24 mouse cellular contexts compared by ENCODE assay signal in genomic region chr14:117361965-117362309, GRCm38 (mm10).
A peak's percentile ranks its signal among the peaks of the same experiment; 100 is the strongest.
DNase-seq lines count a peak whose midpoint lies in the region; ATAC-seq and TF ChIP-seq lines count a peak whose summit lies in the region.
"Had no signal": no experiment of that assay in that cellular context is flagged by ENCODE, and none has a peak within 500 bp of the region (broad histone marks: within the 10 kb centered on the region; RNA-seq: fewer than 3 reads in every experiment).

No protein-coding gene starts in this region.

- H3K9me3 ChIP-seq in forebrain, embryonic 13.5 days (replicated peaks): no peaks in the 10 kb centered on the region
- no peaks in the 10 kb centered on the region for H3K9me3 ChIP-seq in forebrain, postnatal 0 days (ENCODE audit: low read length)
- H3K9me3 ChIP-seq in hindbrain, embryonic 11.5 days (ENCODE audit: control insufficient read depth, low read length): no peaks in the 10 kb centered on the region
- H3K9me3 ChIP-seq in hindbrain, embryonic 14.5 days (ENCODE audit: control insufficient read depth, low read length): no peaks in the 10 kb centered on the region
- H3K9me3 ChIP-seq in midbrain, embryonic 11.5 days (ENCODE audit: control insufficient read depth, low read length): no peaks in the 10 kb centered on the region
- H3K9me3 ChIP-seq in midbrain, embryonic 14.5 days (ENCODE audit: control insufficient read depth, low read length): no peaks in the 10 kb centered on the region
- H3K9me3 ChIP-seq in midbrain, embryonic 15.5 days: no peaks in the 10 kb centered on the region
- H3K9me3 ChIP-seq in midbrain, embryonic 10.5 days (replicated peaks): no peaks in the 10 kb centered on the region
- H3K9me3 ChIP-seq: embryonic facial prominence, embryonic 10.5 days; embryonic facial prominence, embryonic 12.5 days had no signal

- DNase-seq in forebrain, postnatal 0 days: no peak
- DNase-seq in hindbrain, embryonic 11.5 days (ENCODE audit: low spot score): no peak
- no peak for DNase-seq in hindbrain, embryonic 14.5 days (ENCODE audit: low spot score)
- DNase-seq in midbrain, embryonic 11.5 days (ENCODE audit: low spot score, missing footprints): peak; percentile 4
- no peak for DNase-seq in midbrain, embryonic 14.5 days
- no peak for DNase-seq in midbrain, embryonic 10.5 days (ENCODE audit: low spot score)
- DNase-seq: adrenal gland, adult 8-10 months; adrenal gland, postnatal 14 days; adrenal gland, postnatal 36 days; B cell, adult 2 months; cerebellum, adult 11-12 months; cerebellum, adult 2 months; cerebellum, adult 9-10 months; cerebellum, postnatal 10 days; cerebellum, postnatal 25 days had no signal

- WGBS in forebrain, embryonic 13.5 days: 85% methylated on average over 2 of the region's 2 CpGs
- 91% methylated on average over 2 of the region's 2 CpGs for WGBS in forebrain, postnatal 0 days
- WGBS in hindbrain, embryonic 11.5 days: 63% methylated on average over 2 of the region's 2 CpGs
- 77% methylated on average over 2 of the region's 2 CpGs for WGBS in hindbrain, embryonic 14.5 days
- WGBS in midbrain, embryonic 11.5 days: 73% methylated on average over 2 of the region's 2 CpGs
- 67% methylated on average over 2 of the region's 2 CpGs for whole genome bisulfite sequencing in midbrain, embryonic 14.5 days
- 70% methylated on average over 2 of the region's 2 CpGs for WGBS in midbrain, embryonic 15.5 days
- WGBS in midbrain, embryonic 10.5 days: 95% methylated on average over 2 of the region's 2 CpGs

- TF ChIP-seq CTCF in forebrain, postnatal 0 days (IDR thresholded peaks at IDR 0.05; ENCODE audit: low read depth): no peak

- H3K27me3 ChIP-seq in forebrain, embryonic 13.5 days: no peaks in the 10 kb centered on the region
- H3K27me3 ChIP-seq in forebrain, postnatal 0 days (ENCODE audit: insufficient read depth, low read length): no peaks in the 10 kb centered on the region
- H3K27me3 ChIP-seq in hindbrain, embryonic 11.5 days (ENCODE audit: control insufficient read depth, insufficient read depth, low read length): no peaks in the 10 kb centered on the region
- H3K27me3 ChIP-seq in hindbrain, embryonic 14.5 days (ENCODE audit: control insufficient read depth, insufficient read depth, low read length): no peaks in the 10 kb centered on the region
- H3K27me3 ChIP-seq in midbrain, embryonic 11.5 days (ENCODE audit: control insufficient read depth, insufficient read depth, low read length): no peaks in the 10 kb centered on the region
- H3K27me3 ChIP-seq in midbrain, embryonic 14.5 days (ENCODE audit: control insufficient read depth, insufficient read depth, low read length): no peaks in the 10 kb centered on the region
- H3K27me3 ChIP-seq in midbrain, embryonic 15.5 days (replicated peaks): no peaks in the 10 kb centered on the region
- no peaks in the 10 kb centered on the region for H3K27me3 ChIP-seq in midbrain, embryonic 10.5 days (ENCODE audit: low read depth, poor library complexity, severe bottlenecking)
- H3K27me3 ChIP-seq: CH12.LX; embryonic facial prominence, embryonic 12.5 days; Patski had no signal

- H3K36me3 ChIP-seq in forebrain, embryonic 13.5 days (ENCODE audit: poor library complexity, severe bottlenecking): no peaks in the 10 kb centered on the region
- no peaks in the 10 kb centered on the region for H3K36me3 ChIP-seq in forebrain, postnatal 0 days (ENCODE audit: insufficient read depth)
- no peaks in the 10 kb centered on the region for H3K36me3 ChIP-seq in hindbrain, embryonic 11.5 days (ENCODE audit: control insufficient read depth, insufficient read depth, low read length)
- H3K36me3 ChIP-seq in hindbrain, embryonic 14.5 days (replicated peaks; ENCODE audit: control insufficient read depth, insufficient read depth): no peaks in the 10 kb centered on the region
- H3K36me3 ChIP-seq in midbrain, embryonic 11.5 days (ENCODE audit: control insufficient read depth, insufficient read depth, low read length): no peaks in the 10 kb centered on the region
- H3K36me3 ChIP-seq in midbrain, embryonic 14.5 days (ENCODE audit: control insufficient read depth, insufficient read depth, low read length): no peaks in the 10 kb centered on the region
- H3K36me3 ChIP-seq in midbrain, embryonic 15.5 days (replicated peaks): no peaks in the 10 kb centered on the region
- no peaks in the 10 kb centered on the region for H3K36me3 ChIP-seq in midbrain, embryonic 10.5 days
- H3K36me3 ChIP-seq: embryonic facial prominence, embryonic 10.5 days; embryonic facial prominence, embryonic 12.5 days; G1E had no signal

- 0 out of 2 replicates have a peak, but pooled peaks have one; percentile 30 for ATAC-seq in forebrain, embryonic 13.5 days
- ATAC-seq in forebrain, postnatal 0 days: no peak
- ATAC-seq in hindbrain, embryonic 11.5 days (ENCODE audit: low FRiP score): peak; percentile 75
- ATAC-seq in hindbrain, embryonic 14.5 days (ENCODE audit: low FRiP score): no peak; the same call in 1 of the 2 replicates
- ATAC-seq in midbrain, embryonic 11.5 days (ENCODE audit: low FRiP score): 0 out of 2 replicates have a peak, but pooled peaks have one; percentile 38
- no peak for ATAC-seq in midbrain, embryonic 14.5 days (ENCODE audit: low FRiP score, low TSS enrichment)
- ATAC-seq in midbrain, embryonic 15.5 days (replicated peaks): peak; percentile 76; the same call in 1 of the 2 replicates
- ATAC-seq: activated CD4-positive, CD25-positive, alpha-beta regulatory T cell, adult 4 months; CD4-positive, CD25-positive, alpha-beta regulatory T cell, adult 4 months; Patski had no signal

- no peak overlapping the region for H3K4me2 ChIP-seq in forebrain, embryonic 13.5 days
- no peak overlapping the region for H3K4me2 ChIP-seq in forebrain, postnatal 0 days (ENCODE audit: low read depth)
- no peak overlapping the region for H3K4me2 ChIP-seq in hindbrain, embryonic 11.5 days (replicated peaks; ENCODE audit: low read depth, low read length)
- no peak overlapping the region for H3K4me2 ChIP-seq in hindbrain, embryonic 14.5 days (replicated peaks)
- no peak overlapping the region for H3K4me2 ChIP-seq in midbrain, embryonic 11.5 days
- no peak overlapping the region for H3K4me2 ChIP-seq in midbrain, embryonic 14.5 days (ENCODE audit: low read length)
- H3K4me2 ChIP-seq in midbrain, embryonic 15.5 days: no peak overlapping the region
- H3K4me2 ChIP-seq: embryonic facial prominence, embryonic 12.5 days had no signal

- peaks cover 9% of the 10 kb centered on the region; the same call in 1 of the 2 replicates for H3K4me1 ChIP-seq in forebrain, embryonic 13.5 days
- no peaks in the 10 kb centered on the region for H3K4me1 ChIP-seq in forebrain, postnatal 0 days (ENCODE audit: insufficient read depth)
- no peaks in the 10 kb centered on the region for H3K4me1 ChIP-seq in hindbrain, embryonic 11.5 days (replicated peaks; ENCODE audit: control insufficient read depth, insufficient read depth, low read length)
- H3K4me1 ChIP-seq in hindbrain, embryonic 14.5 days (replicated peaks; ENCODE audit: control insufficient read depth, insufficient read depth, low read length): peaks cover 4% of the 10 kb centered on the region; the same call in 1 of the 2 replicates
- H3K4me1 ChIP-seq in midbrain, embryonic 11.5 days (ENCODE audit: control insufficient read depth, insufficient read depth, low read length): peaks cover 4% of the 10 kb centered on the region; the same call in 1 of the 2 replicates
- H3K4me1 ChIP-seq in midbrain, embryonic 14.5 days (ENCODE audit: control insufficient read depth, insufficient read depth, low read length): no peaks in the 10 kb centered on the region
- H3K4me1 ChIP-seq in midbrain, embryonic 15.5 days: peaks cover 6% of the 10 kb centered on the region; the same call in 1 of the 2 replicates
- peaks cover 16% of the 10 kb centered on the region for H3K4me1 ChIP-seq in midbrain, embryonic 10.5 days
- H3K4me1 ChIP-seq: embryonic facial prominence, embryonic 12.5 days had no signal

- no peak overlapping the region for H3K4me3 ChIP-seq in forebrain, embryonic 13.5 days
- no peak overlapping the region for H3K4me3 ChIP-seq in forebrain, postnatal 0 days (ENCODE audit: low read depth, low read length)
- no peak overlapping the region for H3K4me3 ChIP-seq in hindbrain, embryonic 11.5 days (ENCODE audit: low read depth, low read length)
- H3K4me3 ChIP-seq in hindbrain, embryonic 14.5 days (replicated peaks; ENCODE audit: low read length): no peak overlapping the region
- H3K4me3 ChIP-seq in midbrain, embryonic 11.5 days (ENCODE audit: low read depth, low read length): no peak overlapping the region
- no peak overlapping the region for H3K4me3 ChIP-seq in midbrain, embryonic 14.5 days (replicated peaks; ENCODE audit: low read depth, low read length)
- H3K4me3 ChIP-seq in midbrain, embryonic 15.5 days: no peak overlapping the region
- H3K4me3 ChIP-seq in midbrain, embryonic 10.5 days: no peak overlapping the region
- H3K4me3 ChIP-seq: embryonic facial prominence, embryonic 10.5 days; embryonic facial prominence, embryonic 12.5 days had no signal

- H3K9ac ChIP-seq in forebrain, embryonic 13.5 days: no peak overlapping the region
- no peak overlapping the region for H3K9ac ChIP-seq in forebrain, postnatal 0 days
- no peak overlapping the region for H3K9ac ChIP-seq in hindbrain, embryonic 11.5 days (ENCODE audit: low read depth, low read length)
- no peak overlapping the region for H3K9ac ChIP-seq in hindbrain, embryonic 14.5 days
- H3K9ac ChIP-seq in midbrain, embryonic 11.5 days (ENCODE audit: low read length): no peak overlapping the region
- H3K9ac ChIP-seq in midbrain, embryonic 14.5 days (replicated peaks; ENCODE audit: low read length): no peak overlapping the region
- no peak overlapping the region for H3K9ac ChIP-seq in midbrain, embryonic 15.5 days
- H3K9ac ChIP-seq: embryonic facial prominence, embryonic 12.5 days had no signal

- H3K27ac ChIP-seq in forebrain, embryonic 13.5 days: no peak overlapping the region
- H3K27ac ChIP-seq in forebrain, postnatal 0 days (ENCODE audit: low read depth, low read length): no peak overlapping the region
- no peak overlapping the region for H3K27ac ChIP-seq in hindbrain, embryonic 11.5 days (ENCODE audit: low read depth, low read length)
- no peak overlapping the region for H3K27ac ChIP-seq in hindbrain, embryonic 14.5 days
- no peak overlapping the region for H3K27ac ChIP-seq in midbrain, embryonic 11.5 days (ENCODE audit: low read depth, low read length)
- H3K27ac ChIP-seq in midbrain, embryonic 14.5 days (replicated peaks; ENCODE audit: low read depth, low read length): no peak overlapping the region
- 0 out of 2 replicates have a peak overlapping the region, but pooled peaks have one; percentile 2 for H3K27ac ChIP-seq in midbrain, embryonic 15.5 days
- no peak overlapping the region for H3K27ac ChIP-seq in midbrain, embryonic 10.5 days (replicated peaks)
- H3K27ac ChIP-seq: embryonic facial prominence, embryonic 10.5 days; embryonic facial prominence, embryonic 12.5 days had no signal

Comparison
In these comparisons a context has a peak if more than half of its experiments do, and no peak if none do; other contexts are left out.
1. ATAC-seq: peak in forebrain, embryonic 13.5 days (single experiment), hindbrain, embryonic 11.5 days (single experiment), midbrain, embryonic 11.5 days (single experiment) and midbrain, embryonic 15.5 days (single experiment); none in forebrain, postnatal 0 days (single experiment), hindbrain, embryonic 14.5 days (single experiment) and midbrain, embryonic 14.5 days (single experiment).